Mouse (Mus musculus) hindbrain, embryonic 15.5 days (tissue): ENCODE measurements around the gene Ddx50. TPM values are rescaled to one million over a fixed set of nuclear protein-coding genes. Genes with fewer than 3 reads are reported as not detected.

Experiments used
- ATAC-seq: fragments of 200-750 bp; cut with Nextera tagmentation; 2 replicates; pipeline ENCODE4 v1.8.0; 2017; ENCODE audit warnings: low read depth, moderate number of reproducible peaks, moderate TSS enrichment; ENCODE audit not compliant: low FRiP score
- H3K27ac ChIP-seq: fragments of 300-500 bp; sonication (generic); replicated peaks from 2 replicates; pipeline ENCODE4 v1.5.1; 2015; ENCODE audit warnings: mild to moderate bottlenecking, inconsistent platforms
- H3K27me3 ChIP-seq: fragments of 300-500 bp; sonication (generic); 2 replicates; pipeline ENCODE4 v1.6.1; 2015; ENCODE audit warnings: control low read depth, inconsistent platforms
- H3K36me3 ChIP-seq: fragments of 300-500 bp; sonication (generic); 2 replicates; pipeline ENCODE4 v1.6.1; 2015; ENCODE audit warnings: control low read depth, inconsistent platforms
- H3K4me1 ChIP-seq: fragments of 300-500 bp; sonication (generic); replicated peaks from 2 replicates; pipeline ENCODE4 v1.6.1; 2015; ENCODE audit warnings: control low read depth, inconsistent platforms
- H3K4me2 ChIP-seq: fragments of 300-500 bp; sonication (generic); 2 replicates; pipeline ENCODE4 v1.6.1; 2015; ENCODE audit warnings: moderate library complexity, mild to moderate bottlenecking, inconsistent platforms
- H3K4me3 ChIP-seq: fragments of 300-500 bp; sonication (generic); 2 replicates; pipeline ENCODE4 v1.5.1; 2015; ENCODE audit warnings: mild to moderate bottlenecking, inconsistent platforms
- H3K9ac ChIP-seq: fragments of 300-500 bp; sonication (generic); 2 replicates; pipeline ENCODE4 v1.6.1; 2015; ENCODE audit warnings: inconsistent platforms
- H3K9me3 ChIP-seq: fragments of 300-500 bp; sonication (generic); 2 replicates; pipeline ENCODE4 v1.6.1; 2016; ENCODE audit warnings: control low read depth, inconsistent platforms
- WGBS: fragments of 180-500 bp; shearing (Covaris S2); methylation state at CpG from one replicate; pipeline ENCODE4 v1.1.7; 2015; 5-methylcytosine and 5-hydroxymethylcytosine counted together
- polyA plus RNA-seq: library from polyadenylated mRNA; unstranded; fragments of >200 nt; fragmentation: Nextera tagmentation; extraction: Ambion mirVana; gene quantifications from 2 replicates; pipeline ENCODE4 v1.2.1, GENCODE M21; 2015

The Ddx50 gene
- 82.8 and 83.0 TPM in 2 replicates for polyA plus RNA-seq

DNA sequence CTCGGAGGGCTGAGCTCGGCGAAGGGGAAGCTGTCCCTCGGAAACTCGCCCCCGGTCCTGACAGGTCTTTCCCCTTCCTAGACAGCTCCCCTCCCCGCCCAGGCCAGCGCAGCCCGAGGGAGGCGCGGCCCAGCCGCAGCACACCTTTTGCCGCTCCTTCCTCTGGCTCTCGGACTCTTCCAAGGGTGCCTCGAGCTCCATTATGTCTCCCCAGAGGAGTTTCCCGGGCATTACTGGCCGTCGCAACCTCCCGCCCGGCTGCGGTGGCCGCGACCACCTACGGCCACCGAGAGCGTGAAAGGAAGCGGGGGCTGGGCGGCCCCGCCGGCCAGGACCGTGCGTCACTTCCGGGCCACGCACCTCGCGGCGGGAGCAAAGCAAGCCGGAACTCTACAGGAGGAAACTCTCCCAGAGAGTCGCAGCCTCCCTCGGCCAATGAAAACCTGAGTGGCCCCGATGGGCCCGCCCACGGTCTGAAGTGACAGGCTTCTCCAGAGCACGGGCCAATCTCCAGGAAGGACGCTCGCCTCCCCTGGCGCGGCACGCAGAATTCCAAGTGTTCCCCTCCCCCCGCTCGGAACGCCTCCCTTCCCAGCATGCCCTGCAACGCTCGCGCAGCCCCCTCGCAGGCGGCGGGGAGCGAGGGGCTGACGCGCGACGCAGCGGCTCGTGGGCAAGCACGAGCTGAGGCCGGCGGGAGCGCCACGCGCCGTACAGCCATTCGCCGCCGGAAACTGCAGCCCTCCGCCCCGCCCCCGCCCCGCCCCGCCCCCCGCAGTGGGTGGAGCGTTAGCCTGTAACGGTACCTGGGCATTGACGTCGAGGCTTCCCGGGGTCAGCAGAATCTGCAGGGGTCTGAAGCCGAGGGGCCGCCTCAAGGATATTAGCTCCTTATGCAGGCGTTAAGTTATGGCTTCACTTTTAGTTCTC is at the start of gene Ddx50:
TSS of gene Ddx50 (minus strand) at position 338 of the 930 bp plus-strand sequence.
- Histone ChIP-seq H3K9ac (peak within 1 kb of the TSS; percentile 96), H3K4me3 (peak within 1 kb of the TSS; percentile 99), H3K9me3 (no peaks in the 10 kb centered on the region), H3K4me2 (peak within 1 kb of the TSS; percentile 80), H3K4me1 (peaks cover 26% of the 10 kb centered on the region), H3K27ac (peak within 1 kb of the TSS; percentile 97), H3K36me3 (peaks cover 7% of the 10 kb centered on the region), H3K27me3 (no peaks in the 10 kb centered on the region)
- WGBS, result under 1% methylated on average over 80 of the region's 89 CpGs
- ATAC-seq, result peak; percentile 100

DNA sequence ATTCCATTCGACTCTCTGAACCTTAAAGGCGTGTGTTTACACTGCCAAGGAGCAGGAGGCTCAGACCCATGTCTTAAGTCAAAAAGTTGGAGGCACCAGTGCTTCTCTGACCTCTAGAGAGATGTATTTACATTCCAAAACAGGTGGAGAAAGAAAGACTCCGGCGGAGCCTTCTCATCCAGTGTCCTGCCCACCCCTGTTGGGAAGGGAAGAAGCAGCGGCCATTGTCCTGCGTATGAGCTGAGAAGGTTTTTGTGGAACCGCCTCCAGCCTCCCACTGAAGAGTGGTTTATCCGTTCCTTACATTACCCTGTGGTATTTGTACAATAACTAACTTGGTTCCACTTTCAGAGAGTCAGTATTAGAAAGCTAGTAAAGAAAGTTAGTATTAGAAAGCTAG is 41.8 kb upstream of the Ddx50 start:
- no peaks in the 10 kb centered on the region for H3K9me3 ChIP-seq
- H3K36me3 ChIP-seq, result no peaks in the 10 kb centered on the region
- 55% methylated on average over 8 of the region's 8 CpGs for WGBS
- no peak overlapping the region for H3K4me3 ChIP-seq
- no peak for ATAC-seq
- no peaks in the 10 kb centered on the region for H3K27me3 ChIP-seq
- peaks cover under 1% of the 10 kb centered on the region for H3K4me1 ChIP-seq
- no peak overlapping the region for H3K9ac ChIP-seq
- no peak overlapping the region for H3K4me2 ChIP-seq
- H3K27ac ChIP-seq, result no peak overlapping the region

- Histone ChIP-seq H3K27me3 (no peaks in the 10 kb centered on the region), H3K27ac (no peak overlapping the region), H3K9ac (no peak overlapping the region), H3K36me3 (no peaks in the 10 kb centered on the region), H3K4me1 (peaks cover 6% of the 10 kb centered on the region), H3K9me3 (no peaks in the 10 kb centered on the region), H3K4me2 (no peak overlapping the region), H3K4me3 (no peak overlapping the region)
- ATAC-seq, result no peak
- WGBS, result 69% methylated on average over 3 of the region's 3 CpGs
Observed at GRCm38 (mm10) chr10:62692244-62692643, 41.2 kb upstream of the Ddx50 start.

DNA sequence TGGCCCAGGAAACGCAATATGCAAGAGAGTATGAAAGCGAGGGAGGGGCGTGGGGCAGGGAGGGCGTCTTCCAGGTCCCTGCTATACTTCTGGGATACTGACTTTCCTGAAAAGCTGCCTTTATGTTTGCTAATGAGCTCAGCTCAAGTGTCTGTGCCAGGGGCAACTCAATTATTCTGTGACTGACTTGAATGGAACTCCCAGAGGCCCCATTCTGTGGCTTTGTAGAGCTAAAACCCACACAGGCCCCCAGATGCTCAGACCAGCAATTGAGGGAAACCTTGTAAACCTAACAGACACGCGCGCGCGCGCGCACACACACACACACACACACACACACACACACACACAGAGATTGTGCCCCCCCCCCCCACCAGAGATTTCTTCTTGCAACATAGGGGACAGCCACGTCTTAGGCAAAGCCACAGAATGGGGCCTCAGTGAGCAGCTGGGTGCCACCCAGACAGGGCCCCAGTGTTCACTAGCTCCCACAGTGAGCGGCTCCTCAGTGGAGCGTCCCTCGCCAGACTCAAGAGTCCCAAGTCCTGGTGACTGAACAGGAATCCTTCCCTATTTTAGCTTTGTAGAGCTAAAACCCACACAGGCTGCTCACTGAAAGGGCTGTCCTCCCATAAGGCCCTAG is 36.1 kb upstream of the Ddx50 start:
- H3K4me2 ChIP-seq, result peak overlapping the region; percentile 26
- H3K4me3 ChIP-seq, result no peak overlapping the region
- peaks cover 15% of the 10 kb centered on the region for H3K4me1 ChIP-seq
- no peak overlapping the region for H3K9ac ChIP-seq
- no peaks in the 10 kb centered on the region for H3K9me3 ChIP-seq
- H3K27ac ChIP-seq, result peak overlapping the region; percentile 46; the same call in 1 of the 2 replicates
- WGBS, result 11% methylated on average over 15 of the region's 15 CpGs
- no peaks in the 10 kb centered on the region for H3K36me3 ChIP-seq
- peak; percentile 85 for ATAC-seq
- H3K27me3 ChIP-seq, result peaks cover 12% of the 10 kb centered on the region; the same call in 1 of the 2 replicates

GRCm38 (mm10) chr10:62683043-62683442 is 32.0 kb upstream of the Ddx50 start:
- H3K4me2 ChIP-seq, result no peak overlapping the region
- no peak overlapping the region for H3K9ac ChIP-seq
- no peak overlapping the region for H3K27ac ChIP-seq
- H3K36me3 ChIP-seq, result no peaks in the 10 kb centered on the region
- H3K4me1 ChIP-seq, result peaks cover 15% of the 10 kb centered on the region
- no peak for ATAC-seq
- no peak overlapping the region for H3K4me3 ChIP-seq
- no peaks in the 10 kb centered on the region for H3K9me3 ChIP-seq
- H3K27me3 ChIP-seq, result peaks cover 21% of the 10 kb centered on the region; the same call in 1 of the 2 replicates
- 59% methylated on average over 5 of the region's 5 CpGs for WGBS

DNA sequence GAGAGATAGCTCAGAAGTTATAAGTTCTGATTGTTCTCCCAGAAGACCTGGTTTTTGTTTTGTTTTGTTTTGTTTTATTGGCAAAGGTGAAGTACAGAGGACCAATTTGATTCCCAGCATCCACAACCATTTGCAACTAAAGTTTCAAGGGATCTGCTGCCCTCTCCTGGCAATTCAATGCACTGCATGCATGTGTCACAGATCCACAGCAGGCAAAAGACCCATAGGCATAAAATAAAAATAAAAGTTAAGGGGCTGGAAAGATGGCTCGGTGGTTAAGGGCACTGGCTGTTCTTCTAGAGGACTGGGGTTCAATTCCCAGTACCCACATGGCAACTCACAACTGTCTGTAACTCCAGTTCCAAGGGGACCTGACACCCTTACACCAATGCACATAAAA is 28.8 kb upstream of the Ddx50 start:
- no peak overlapping the region for H3K9ac ChIP-seq
- ATAC-seq, result no peak
- 0 out of 2 replicates have a peak, but pooled peaks cover 14% of the 10 kb centered on the region for H3K27me3 ChIP-seq
- no peaks in the 10 kb centered on the region for H3K4me1 ChIP-seq
- 69% methylated on average over 1 of the region's 1 CpGs for WGBS
- H3K36me3 ChIP-seq, result no peaks in the 10 kb centered on the region
- H3K27ac ChIP-seq, result no peak overlapping the region
- no peaks in the 10 kb centered on the region for H3K9me3 ChIP-seq
- H3K4me3 ChIP-seq, result no peak overlapping the region
- H3K4me2 ChIP-seq, result no peak overlapping the region

GRCm38 (mm10) chr10:62677329-62677728 is 26.3 kb upstream of the Ddx50 start:
- Histone ChIP-seq H3K9me3 (no peaks in the 10 kb centered on the region), H3K4me1 (no peaks in the 10 kb centered on the region), H3K27me3 (0 out of 2 replicates have a peak, but pooled peaks cover 9% of the 10 kb centered on the region), H3K27ac (no peak overlapping the region), H3K9ac (no peak overlapping the region), H3K4me3 (no peak overlapping the region), H3K36me3 (no peaks in the 10 kb centered on the region), H3K4me2 (no peak overlapping the region)
- 59% methylated on average over 5 of the region's 5 CpGs for WGBS
- no peak for ATAC-seq

DNA sequence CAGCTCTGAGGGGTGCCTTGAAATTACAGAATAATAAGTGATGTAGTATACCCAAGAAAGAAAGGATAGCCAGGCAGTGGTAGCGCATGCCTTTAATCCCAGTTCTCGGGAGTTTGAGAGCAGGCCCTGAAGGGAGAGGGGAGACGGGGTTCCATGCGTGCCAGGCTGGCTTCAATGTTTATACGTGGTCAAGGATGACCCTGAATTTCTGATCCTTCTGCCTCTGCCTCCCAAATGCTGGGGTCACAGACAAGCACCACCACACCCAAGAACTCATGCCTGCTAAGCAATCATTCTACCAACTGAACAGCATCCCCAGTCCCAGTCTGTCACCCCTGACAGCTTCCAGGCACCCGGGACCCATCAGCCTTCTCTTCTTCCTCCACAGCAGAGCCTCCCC is 25.2 kb upstream of the Ddx50 start:
- WGBS, result 88% methylated on average over 6 of the region's 6 CpGs
- Histone ChIP-seq H3K36me3 (no peaks in the 10 kb centered on the region), H3K27me3 (0 out of 2 replicates have a peak, but pooled peaks cover 3% of the 10 kb centered on the region), H3K4me1 (no peaks in the 10 kb centered on the region), H3K9ac (no peak overlapping the region), H3K27ac (no peak overlapping the region), H3K4me3 (no peak overlapping the region), H3K9me3 (no peaks in the 10 kb centered on the region), H3K4me2 (no peak overlapping the region)
- no peak for ATAC-seq

DNA sequence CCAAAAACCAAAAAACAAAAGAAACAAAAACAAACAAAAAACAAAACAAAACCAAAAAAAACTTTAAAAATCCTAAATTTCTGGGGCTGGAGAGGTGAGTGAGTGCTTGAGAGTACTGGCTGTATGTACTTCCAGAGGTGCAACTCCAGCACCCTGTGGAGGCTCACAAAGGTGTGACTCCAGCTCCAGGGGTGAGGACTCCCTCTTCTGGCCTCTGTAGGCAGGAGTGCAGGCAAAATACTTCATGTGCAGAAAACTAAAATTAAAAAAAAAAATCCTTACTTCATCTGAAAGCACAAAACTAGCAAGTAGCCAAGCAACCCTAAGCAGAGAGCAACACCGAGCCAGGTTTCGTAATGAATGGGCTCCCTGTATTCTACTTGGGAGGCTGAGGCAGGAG is 21.3 kb upstream of the Ddx50 start:
- WGBS, result 100% methylated on average over 2 of the region's 2 CpGs
- no peak for ATAC-seq
- Histone ChIP-seq H3K4me2 (no peak overlapping the region), H3K9me3 (no peaks in the 10 kb centered on the region), H3K36me3 (no peaks in the 10 kb centered on the region), H3K27me3 (no peaks in the 10 kb centered on the region), H3K27ac (no peak overlapping the region), H3K9ac (no peak overlapping the region), H3K4me3 (no peak overlapping the region), H3K4me1 (no peaks in the 10 kb centered on the region)

DNA sequence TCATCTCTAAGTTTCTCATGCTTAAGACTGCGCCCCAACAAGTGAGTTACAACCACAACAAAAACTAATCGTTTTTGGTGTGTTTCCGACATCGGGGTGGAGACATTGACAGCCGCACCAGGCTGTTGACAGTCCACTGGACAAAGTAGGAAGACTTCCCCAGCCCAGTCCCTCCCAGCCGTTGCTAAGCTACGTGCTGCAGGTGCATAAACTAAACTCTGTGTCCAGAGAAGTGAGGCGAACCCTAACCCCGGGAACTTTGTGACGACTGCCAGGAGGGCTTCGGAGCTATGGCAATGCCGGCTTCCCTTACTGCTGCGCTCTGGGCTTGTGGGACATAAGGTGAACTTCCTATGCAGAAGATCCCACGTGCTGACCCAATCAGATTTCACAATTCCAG is 18.2 kb upstream of the Ddx50 start:
- Histone ChIP-seq H3K27me3 (no peaks in the 10 kb centered on the region), H3K36me3 (no peaks in the 10 kb centered on the region), H3K9ac (no peak overlapping the region), H3K4me1 (no peaks in the 10 kb centered on the region), H3K27ac (no peak overlapping the region), H3K4me3 (no peak overlapping the region), H3K4me2 (no peak overlapping the region), H3K9me3 (no peaks in the 10 kb centered on the region)
- ATAC-seq, result no peak
- 82% methylated on average over 14 of the region's 14 CpGs for WGBS

- Histone ChIP-seq H3K36me3 (no peaks in the 10 kb centered on the region), H3K9ac (no peak overlapping the region), H3K9me3 (no peaks in the 10 kb centered on the region), H3K27me3 (no peaks in the 10 kb centered on the region), H3K27ac (no peak overlapping the region), H3K4me2 (no peak overlapping the region), H3K4me1 (no peaks in the 10 kb centered on the region), H3K4me3 (no peak overlapping the region)
- 91% methylated on average over 2 of the region's 2 CpGs for WGBS
- no peak for ATAC-seq
Observed at GRCm38 (mm10) chr10:62668463-62668862, 17.4 kb upstream of the Ddx50 start.

- WGBS, result 89% methylated on average over 5 of the region's 5 CpGs
- ATAC-seq, result no peak
Observed at GRCm38 (mm10) chr10:62668043-62668442, 17.0 kb upstream of the Ddx50 start.

More at GRCm38 (mm10) chr10:62668043-62668442, 17.0 kb upstream of the Ddx50 start:
- H3K27me3 ChIP-seq, result no peaks in the 10 kb centered on the region
- no peaks in the 10 kb centered on the region for H3K9me3 ChIP-seq
- H3K27ac ChIP-seq, result no peak overlapping the region
- H3K9ac ChIP-seq, result no peak overlapping the region
- H3K36me3 ChIP-seq, result no peaks in the 10 kb centered on the region
- no peak overlapping the region for H3K4me2 ChIP-seq
- no peak overlapping the region for H3K4me3 ChIP-seq
- H3K4me1 ChIP-seq, result no peaks in the 10 kb centered on the region
